Mouse (Mus musculus) adrenal gland, postnatal 4 days (tissue): ENCODE measurements around the gene Prkce. TPM values are rescaled to one million over a fixed set of nuclear protein-coding genes. Genes with fewer than 3 reads are reported as not detected.

Experiments used
- DNase-seq, 2 experiments: peaks; one replicate each; pipeline ENCODE4 v3.0.0; 2021 to 2022; ENCODE audit warnings: low spot score in 2 of 2, mixed read lengths in 2 of 2
- total RNA-seq, 2 experiments: library from RNA; stranded (reverse); gene quantifications; 2 replicates each; pipeline ENCODE4 v1.2.3; 2021

Gene Prkce
- total RNA-seq, 2 experiments from 2014 or later = 25.2 to 27.4 TPM

DNA sequence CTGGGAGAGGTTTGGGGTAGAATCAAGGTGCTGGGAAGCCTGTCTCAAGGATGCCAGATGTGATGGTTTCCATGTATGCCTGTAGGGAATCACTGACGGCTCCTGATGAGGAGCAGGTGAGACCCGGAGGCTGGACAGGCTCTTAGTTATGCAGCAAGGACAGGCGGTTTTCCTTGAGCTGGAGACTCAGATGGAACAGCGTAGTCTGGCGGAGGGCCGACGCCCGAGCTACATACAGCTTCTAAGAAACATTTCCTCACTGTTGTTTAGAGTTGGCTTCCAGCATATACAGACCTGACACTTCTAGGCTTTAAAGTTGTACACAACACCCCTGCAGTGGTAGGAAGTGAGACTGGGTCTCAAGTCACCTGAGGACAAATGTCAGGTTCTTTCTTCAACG is 86.3 kb downstream of the Prkce start:
- DNase-seq = no peak

- DNase-seq = no peak
These were observed 86.7 kb downstream of the Prkce start for GRCm38 (mm10) chr17:86254285-86254684.

DNA sequence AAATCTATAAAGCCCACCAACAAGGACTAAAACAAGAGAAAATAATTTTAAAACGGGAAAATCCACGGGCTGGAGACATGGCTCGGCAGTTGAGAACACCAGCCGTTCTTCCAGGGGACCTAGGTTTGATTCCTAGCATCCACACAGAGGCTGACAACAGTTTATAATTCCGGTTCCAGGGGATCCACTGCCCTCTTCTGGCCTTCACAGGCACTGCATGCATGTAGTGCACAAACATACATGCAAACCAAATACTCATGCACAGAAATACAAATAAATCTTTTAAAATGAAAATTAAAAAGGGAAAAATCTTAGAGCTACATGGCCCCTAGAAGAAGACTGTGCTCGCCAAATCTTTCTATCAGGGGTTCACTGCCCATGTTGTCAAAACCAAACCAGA is 87.4 kb downstream of the Prkce start:
- DNase-seq = no peak

GRCm38 (mm10) chr17:86256730-86257131 is 89.1 kb downstream of the Prkce start:
- DNase-seq = no peak

DNA sequence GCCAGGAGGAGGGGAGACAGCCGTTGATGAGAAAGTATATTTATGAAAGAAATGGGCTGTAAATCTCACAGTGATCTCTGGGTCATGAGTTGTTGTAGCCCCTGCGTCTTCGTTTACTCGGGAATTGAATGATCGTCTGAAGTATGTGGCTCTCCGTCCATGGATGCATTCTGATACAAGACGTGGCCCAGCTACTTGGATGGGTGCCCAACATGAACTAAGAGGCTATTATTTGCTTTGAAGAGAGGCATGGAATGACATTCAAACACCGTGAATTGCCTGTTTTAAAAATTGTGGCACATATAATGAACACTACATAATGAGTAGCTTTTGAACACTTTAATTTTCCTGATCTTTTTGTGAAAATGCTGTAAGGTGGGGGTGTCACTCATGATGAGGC is 93.5 kb downstream of the Prkce start:
- DNase-seq = no peak

GRCm38 (mm10) chr17:86263985-86264649 is 96.5 kb downstream of the Prkce start:
- DNase-seq = no peak

- DNase-seq = no peak
These were observed 98.5 kb downstream of the Prkce start for GRCm38 (mm10) chr17:86266051-86266450.

GRCm38 (mm10) chr17:86267126-86267760 is 99.7 kb downstream of the Prkce start:
- DNase-seq = no peak

DNA sequence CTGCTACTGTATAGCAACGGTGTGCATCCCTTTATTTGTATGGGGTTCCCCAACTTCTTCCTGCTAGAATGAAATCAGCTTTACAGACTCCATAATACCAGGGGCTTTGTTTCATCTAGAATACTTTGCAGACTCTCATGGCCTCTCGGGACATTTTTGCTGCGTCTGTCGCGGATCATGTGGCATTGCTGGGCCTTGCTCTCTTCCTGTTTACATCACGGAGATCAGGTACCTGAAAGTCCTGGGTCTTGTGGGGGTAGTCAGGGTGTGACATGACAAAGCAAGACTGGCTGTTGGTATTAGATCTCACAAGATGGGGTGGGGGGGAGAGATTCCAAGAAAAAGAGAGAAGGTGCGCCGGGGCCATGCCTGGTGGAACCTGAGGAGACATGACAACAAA is 102.1 kb downstream of the Prkce start:
- DNase-seq = no peak

- no peak for DNase-seq
These were observed 102.9 kb downstream of the Prkce start for GRCm38 (mm10) chr17:86270523-86270922.

DNA sequence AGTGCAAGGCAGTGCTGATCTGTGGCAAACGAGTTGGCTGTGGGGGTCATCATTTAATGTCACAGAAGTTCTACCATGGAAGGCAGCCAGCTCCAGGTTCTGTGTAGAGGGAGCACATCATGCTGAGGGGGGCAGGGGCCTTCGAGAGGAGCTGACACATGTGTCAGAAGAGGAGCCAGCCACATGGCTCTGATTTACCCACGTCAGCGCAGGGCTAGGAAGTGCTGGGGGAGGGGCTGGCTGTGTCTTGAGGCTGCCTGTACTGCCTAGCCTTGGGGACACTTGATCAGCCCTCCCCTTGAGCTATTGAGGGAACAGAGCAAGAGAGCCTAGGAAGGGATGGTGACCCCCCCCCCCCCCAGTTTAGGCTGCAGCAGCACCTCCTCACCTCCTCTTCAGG is 103.7 kb downstream of the Prkce start:
- no peak for DNase-seq

DNA sequence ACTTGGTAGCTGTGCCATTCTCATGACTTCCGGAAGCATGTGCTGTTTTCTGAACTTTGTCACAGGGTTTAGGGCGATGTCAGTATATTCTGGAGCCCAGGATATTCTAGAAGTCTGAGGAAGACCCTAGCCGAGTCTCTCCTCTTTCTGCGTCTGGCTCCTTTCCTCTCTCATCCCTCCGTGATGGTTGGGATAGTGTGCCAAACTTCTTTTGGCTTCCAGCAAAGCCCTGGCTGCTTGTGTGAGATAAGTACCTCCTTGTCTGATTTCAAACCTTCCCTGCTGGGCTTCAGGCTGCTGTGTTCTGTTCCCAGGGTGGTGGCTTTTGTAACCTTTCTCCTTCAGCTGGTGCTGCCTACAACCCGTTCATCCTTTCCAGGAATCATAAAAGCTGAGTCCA is 105.4 kb downstream of the Prkce start:
- DNase-seq = no peak

DNA sequence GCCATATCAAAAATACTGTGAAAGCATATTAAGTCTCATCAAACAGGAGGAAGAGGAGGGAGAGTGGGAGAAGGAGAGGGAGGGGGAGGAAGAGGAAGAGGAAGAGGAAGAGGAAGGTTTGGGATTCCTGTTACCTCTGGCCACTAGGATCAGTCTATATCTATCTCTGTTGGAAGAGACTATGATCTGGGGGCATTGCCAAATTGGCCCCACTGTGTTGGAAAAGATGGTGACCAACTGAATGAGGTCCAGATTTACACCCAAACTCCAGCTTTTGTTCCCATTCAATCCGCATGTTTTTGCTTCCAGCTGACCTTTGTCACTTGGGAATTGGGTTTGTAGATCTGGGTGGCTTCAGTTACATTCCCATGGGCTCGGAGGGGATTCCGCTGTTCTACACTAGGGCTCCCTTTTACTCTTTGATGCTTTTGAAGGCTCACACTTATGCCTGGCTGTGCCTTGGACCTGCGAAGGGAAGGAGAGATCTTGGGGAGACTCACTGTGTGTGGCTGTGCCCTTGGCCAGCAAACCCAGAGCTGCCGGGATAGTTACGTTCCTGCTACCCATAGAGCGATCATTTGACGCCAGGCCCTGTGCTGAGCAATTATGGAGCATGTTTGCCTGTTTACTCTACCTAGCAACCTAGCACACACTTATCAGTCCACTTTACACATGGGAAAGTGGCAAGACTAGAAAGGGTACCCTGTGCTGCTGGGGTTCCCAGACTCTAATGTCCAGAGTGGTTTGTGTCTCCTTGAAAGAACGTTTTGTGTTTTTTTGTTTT is 106.2 kb downstream of the Prkce start:
- no peak for DNase-seq

GRCm38 (mm10) chr17:86274350-86274744 is 106.8 kb downstream of the Prkce start:
- DNase-seq = no peak

DNA sequence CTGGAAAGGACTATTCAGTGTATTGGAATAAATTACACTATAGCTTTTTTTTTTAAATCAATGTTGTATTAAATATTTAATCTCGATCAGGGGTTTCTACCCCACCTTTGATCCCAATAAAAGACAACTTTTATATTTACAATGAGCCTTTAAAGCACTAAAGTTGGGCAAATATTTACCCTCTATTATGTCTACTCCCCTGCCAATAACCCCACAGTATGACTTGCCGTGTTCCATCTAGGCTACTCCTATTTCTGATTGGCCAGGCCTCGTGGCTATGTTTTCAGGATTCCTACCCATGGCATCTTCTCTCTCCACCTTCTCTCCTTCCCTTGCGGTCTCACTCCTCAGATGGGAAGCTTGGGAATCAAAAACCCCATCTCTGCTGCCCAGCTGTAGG is 108.8 kb downstream of the Prkce start:
- DNase-seq = no peak

GRCm38 (mm10) chr17:86277032-86277798 is 109.6 kb downstream of the Prkce start:
- no peak for DNase-seq

GRCm38 (mm10) chr17:86277999-86278526 is 110.5 kb downstream of the Prkce start:
- DNase-seq = no peak

GRCm38 (mm10) chr17:86279751-86280150 is 112.2 kb downstream of the Prkce start:
- DNase-seq = no peak

DNA sequence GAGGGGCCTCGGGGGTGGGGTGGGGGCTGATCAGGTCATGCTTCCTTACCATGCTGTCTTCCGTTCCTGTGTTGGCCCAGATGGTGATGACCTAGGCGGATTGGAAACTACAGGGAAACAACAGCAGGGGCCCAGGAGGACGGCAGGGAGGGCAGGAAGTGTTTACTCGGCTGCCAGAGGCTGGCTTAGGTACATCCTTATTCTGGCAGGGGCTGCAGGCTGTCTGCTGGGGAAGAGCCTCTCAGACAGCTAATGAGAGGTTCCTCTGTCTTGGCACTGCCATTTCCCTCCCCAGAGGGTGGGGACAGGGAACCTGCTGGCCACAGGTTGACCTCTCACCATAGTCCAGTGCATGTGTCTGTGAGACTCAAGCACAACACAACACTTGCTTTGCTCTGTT is 116.2 kb downstream of the Prkce start:
- no peak for DNase-seq

DNA sequence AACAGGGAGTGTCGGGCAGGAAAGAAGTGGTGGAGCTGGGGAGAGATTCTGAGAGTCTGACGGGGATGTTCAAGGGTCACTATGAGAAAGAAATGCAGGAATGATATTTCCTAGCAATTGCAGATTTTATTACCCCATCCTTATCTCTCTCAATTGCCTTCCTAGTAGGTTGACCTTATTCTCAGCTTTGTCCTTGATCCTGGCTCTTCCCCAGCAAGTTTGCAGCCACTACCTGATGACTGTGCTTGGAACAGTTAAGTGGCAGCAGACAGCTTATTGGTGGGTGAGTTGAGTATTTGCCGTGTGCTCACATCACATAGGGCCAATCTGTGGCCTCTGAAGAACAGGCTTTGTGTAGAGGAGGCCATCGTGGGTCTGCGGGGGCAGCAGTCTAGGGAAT is 117.5 kb downstream of the Prkce start:
- no peak for DNase-seq

GRCm38 (mm10) chr17:86286747-86287271 is 119.2 kb downstream of the Prkce start:
- DNase-seq = peak in 1 of 2 experiments; percentile 42
